Comparison of ENCODE assay signal across 8 mouse cellular contexts in the genomic region with DNA sequence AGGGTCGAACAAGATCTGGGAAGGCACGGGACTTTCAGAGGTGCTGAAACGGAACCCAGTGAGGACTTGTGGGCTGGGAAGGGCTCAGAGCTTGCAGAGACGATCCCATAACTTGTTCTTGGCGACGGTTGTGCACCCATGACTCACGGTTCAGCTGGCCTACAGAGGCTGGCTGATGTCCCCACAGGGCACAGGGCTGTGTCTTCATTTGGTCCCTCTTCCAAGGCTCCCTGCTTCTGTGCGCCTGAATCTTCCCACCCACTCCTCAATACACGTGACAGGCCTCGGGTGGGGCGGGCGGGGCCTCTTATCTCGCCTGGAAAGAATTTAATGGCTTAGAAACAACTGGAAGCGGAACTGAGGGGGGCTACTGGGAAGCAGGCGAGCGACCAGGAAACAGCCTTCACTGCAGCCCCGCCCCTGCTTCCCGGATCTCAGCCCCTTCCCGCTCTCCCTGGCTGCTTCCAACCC. TPM values are rescaled to one million over a fixed set of nuclear protein-coding genes. Genes with fewer than 3 reads are reported as not detected.
A peak's percentile ranks its signal among the peaks of the same experiment; 100 is the strongest.
DNase-seq lines count a peak whose midpoint lies in the region; ATAC-seq and TF ChIP-seq lines count a peak whose summit lies in the region.

No protein-coding gene starts in this region.

- intact Hi-C loops in left cerebral cortex, adult 2 months (cut with DNase I) = no loop called here
- intact Hi-C loops in left cerebral cortex, postnatal 14 days (cut with DNase I) = no loop called here

- H3K4me3 ChIP-seq in left cerebral cortex, adult 2 months = peak overlapping the region; percentile 16; the same call in 1 of the 2 replicates

- no peak overlapping the region for H3K27ac ChIP-seq in left cerebral cortex, adult 2 months

- no peak for ATAC-seq in monocyte, adult 5-6 weeks (replicated peaks; ENCODE audit: insufficient number of reproducible peaks, low FRiP score, low TSS enrichment, poor library complexity, severe bottlenecking)

- no peak for TF ChIP-seq CTCF in left cerebral cortex, adult 2 months (IDR thresholded peaks at IDR 0.05)

- DNase-seq in left cerebral cortex, adult 2 months (ENCODE audit: extremely low spot score in 1 of 2, low spot score in 2 of 2) = no peak
- DNase-seq in left cerebral cortex, postnatal 14 days (ENCODE audit: low spot score in 2 of 2) = no peak
- DNase-seq in heart, adult 11 months = peak; percentile 99
- peak; percentile 78 for DNase-seq in kidney, adult 11 months
- peak; percentile 71 to 79 for DNase-seq in lung, adult 18-20 months
- no peak for DNase-seq in cerebellum, postnatal 4 days (ENCODE audit: low spot score in 2 of 2)
- no peak for DNase-seq in frontal cortex, postnatal 10 days (ENCODE audit: low spot score in 2 of 2)

RNA-seq across cellular contexts. Expression of a gene that starts 9.2 kb away (rescaled TPM):
- total RNA-seq in left cerebral cortex, adult 2 months (2021) = 1 to 10 TPM; 1.5 to 2.4 TPM
- total RNA-seq in left cerebral cortex, postnatal 14 days (2021) = 1 to 10 TPM; 1.5 to 1.8 TPM
- total RNA-seq in monocyte, adult 5-6 weeks (2017) = not detected in 3 replicates

RNA-seq across cellular contexts. Expression of a gene that starts 14.2 kb away (rescaled TPM):
- total RNA-seq in left cerebral cortex, adult 2 months (2021) = 10 to 100 TPM; 64.3 to 66.4 TPM
- total RNA-seq in left cerebral cortex, postnatal 14 days (2021) = 10 to 100 TPM; 76.4 to 80.3 TPM
- total RNA-seq in monocyte, adult 5-6 weeks (2017) = 17.4 to 26.0 TPM (median 23.4 TPM) in 3 replicates

RNA-seq across cellular contexts. Expression of a gene that starts 16.6 kb away (rescaled TPM):
- 10 to 100 TPM; 10.9 to 16.9 TPM for total RNA-seq in left cerebral cortex, adult 2 months (2021)
- total RNA-seq in left cerebral cortex, postnatal 14 days (2021) = 10 to 100 TPM; 16.1 to 16.7 TPM
- total RNA-seq in monocyte, adult 5-6 weeks (2017) = 5.6 to 15.1 TPM (median 6.4 TPM) in 3 replicates

RNA-seq across cellular contexts. Expression of a gene that starts 31.8 kb away (rescaled TPM):
- 100 to 1,000 TPM; 172 to 205 TPM for total RNA-seq in left cerebral cortex, adult 2 months (2021)
- 100 to 1,000 TPM; 195 to 228 TPM for total RNA-seq in left cerebral cortex, postnatal 14 days (2021)
- total RNA-seq in monocyte, adult 5-6 weeks (2017) = 0.29 to 1.9 TPM (median 0.75 TPM) in 3 replicates

RNA-seq across cellular contexts. Expression of a gene that starts 32.8 kb away (rescaled TPM):
- total RNA-seq in left cerebral cortex, adult 2 months (2021) = 10 to 100 TPM; 47.3 to 48.6 TPM
- 10 to 100 TPM; 39.3 to 45.7 TPM for total RNA-seq in left cerebral cortex, postnatal 14 days (2021)
- 30.4 to 67.0 TPM (median 38.4 TPM) in 3 replicates for total RNA-seq in monocyte, adult 5-6 weeks (2017)

Comparison
In these comparisons a context has a peak if more than half of its experiments do, and no peak if none do; other contexts are left out.
1. DNase-seq: peak in heart, adult 11 months (single experiment), kidney, adult 11 months (single experiment) and lung, adult 18-20 months (2 of 2); none in left cerebral cortex, adult 2 months (0 of 2), left cerebral cortex, postnatal 14 days (0 of 2), cerebellum, postnatal 4 days (0 of 2) and frontal cortex, postnatal 10 days (0 of 2).